Mouse (Mus musculus) cerebellum, adult 8-10 months (tissue): ENCODE results near the gene Sptssa.
A peak's percentile ranks its signal among the peaks of the same experiment; 100 is the strongest.
"Not testable (repeated sequence)": the region's sequence is repeated elsewhere in the genome, so short reads cannot be mapped to it uniquely, and the experiment has no call there.

Source experiments
- DNase-seq: peaks from one replicate; pipeline ENCODE4 v3.0.0; 2022

Gene Sptssa

GRCm38 (mm10) chr12:54656396-54657171, at the start of gene Sptssa:
Gene Sptssa, minus strand, starts transcription at chr12:54656573.
- DNase-seq, result peak; percentile 95

GRCm38 (mm10) chr12:54699394-54699793, 43.0 kb upstream of the Sptssa start:
- no peak for DNase-seq

- DNase-seq, result no peak
Measured at GRCm38 (mm10) chr12:54697791-54698250, 41.4 kb upstream of the Sptssa start.

GRCm38 (mm10) chr12:54697003-54697597, 40.7 kb upstream of the Sptssa start:
- DNase-seq, result peak; percentile 40

- peak; percentile 93 for DNase-seq
Measured at GRCm38 (mm10) chr12:54696242-54697002, 40.0 kb upstream of the Sptssa start.

- DNase-seq, result peak; percentile 94
Measured at GRCm38 (mm10) chr12:54695511-54696241, 39.3 kb upstream of the Sptssa start, which contains the start of gene Eapp. Gene Eapp, minus strand, starts transcription at chr12:54695897.

- no peak for DNase-seq
Measured at GRCm38 (mm10) chr12:54694847-54695510, 38.6 kb upstream of the Sptssa start.

GRCm38 (mm10) chr12:54689082-54689481, 32.7 kb upstream of the Sptssa start:
- no peak for DNase-seq

- DNase-seq, result no peak
Measured at GRCm38 (mm10) chr12:54683182-54683581, 26.8 kb upstream of the Sptssa start.

GRCm38 (mm10) chr12:54676709-54677108, 20.3 kb upstream of the Sptssa start:
- no peak for DNase-seq

- DNase-seq, result no peak
Measured at GRCm38 (mm10) chr12:54675396-54675795, 19.0 kb upstream of the Sptssa start.

GRCm38 (mm10) chr12:54671262-54671661, 14.9 kb upstream of the Sptssa start:
- DNase-seq, result no peak

GRCm38 (mm10) chr12:54668141-54668540, 11.8 kb upstream of the Sptssa start:
- DNase-seq, result no peak

- DNase-seq, result no peak
Measured at GRCm38 (mm10) chr12:54665526-54665925, 9.2 kb upstream of the Sptssa start.

- DNase-seq, result not testable (repeated sequence)
Measured at GRCm38 (mm10) chr12:54661470-54661869, 5.1 kb upstream of the Sptssa start.

- no peak for DNase-seq
Measured at GRCm38 (mm10) chr12:54659901-54660300, 3.5 kb upstream of the Sptssa start.

- no peak for DNase-seq
Measured at GRCm38 (mm10) chr12:54658425-54659092, 2.2 kb upstream of the Sptssa start.

GRCm38 (mm10) chr12:54657951-54658350, 1.6 kb upstream of the Sptssa start:
- DNase-seq, result no peak

GRCm38 (mm10) chr12:54657226-54657625, 853 bp upstream of the Sptssa start:
- no peak for DNase-seq

- DNase-seq, result no peak
Measured at GRCm38 (mm10) chr12:54656039-54656395, 356 bp downstream of the Sptssa start.

- DNase-seq, result peak; percentile 13
Measured at GRCm38 (mm10) chr12:54655292-54656038, 908 bp downstream of the Sptssa start.
